Mouse (Mus musculus): ENCODE measurements around the gene Tti1. TPM values are rescaled to one million over a fixed set of nuclear protein-coding genes. Genes with fewer than 3 reads are reported as not detected.
A peak's percentile ranks its signal among the peaks of the same experiment; 100 is the strongest.

The Tti1 gene
- polyA plus RNA-seq, 1 experiment from 2014 or later = 8.1 TPM

DNA sequence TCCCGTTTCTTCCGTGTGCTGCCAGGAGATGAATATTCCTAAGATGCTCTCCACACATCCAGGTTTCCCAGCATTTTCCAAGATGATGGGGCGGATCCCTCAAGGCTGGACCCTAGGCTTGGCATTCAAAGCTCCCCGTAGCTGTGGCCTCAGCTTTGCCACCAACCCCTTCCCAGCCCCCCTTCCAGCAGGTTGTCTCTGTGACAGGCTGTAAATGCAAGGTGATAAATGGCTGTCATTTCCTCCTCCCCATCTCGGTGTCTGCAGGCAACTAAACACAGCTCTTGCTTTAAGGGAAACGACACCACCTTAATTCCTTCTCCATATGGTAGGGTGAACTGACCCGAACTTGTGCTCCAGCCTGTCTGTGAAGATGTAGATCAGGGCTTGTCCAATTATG is 52.6 kb downstream of the Tti1 start:
- TF ChIP-seq CTCF (IDR thresholded peaks at IDR 0.05) (no peak), EP300 (IDR thresholded peaks at IDR 0.05) (no peak)
- Histone ChIP-seq H3K36me3 (ENCODE audit: insufficient read depth, low read length) (no peaks in the 10 kb centered on the region), H3K4me3 (ENCODE audit: low read depth, low read length) (no peak overlapping the region), H3K27ac (ENCODE audit: low read length) (no peak overlapping the region), H3K4me1 (ENCODE audit: insufficient read depth, low read depth, low read length) (no peaks in the 10 kb centered on the region), H3K9ac (replicated peaks; ENCODE audit: low read depth) (no peak overlapping the region), H3K9me3 (ENCODE audit: low read length) (no peaks in the 10 kb centered on the region), H3K27me3 (replicated peaks; ENCODE audit: insufficient read depth, low read length) (no peaks in the 10 kb centered on the region), H3K4me2 (replicated peaks; ENCODE audit: low read depth, low read length) (no peak overlapping the region)
- no peak for ATAC-seq
- 6% methylated on average over 7 of the region's 7 CpGs for WGBS
- no peak for DNase-seq (ENCODE audit: low spot score)

DNA sequence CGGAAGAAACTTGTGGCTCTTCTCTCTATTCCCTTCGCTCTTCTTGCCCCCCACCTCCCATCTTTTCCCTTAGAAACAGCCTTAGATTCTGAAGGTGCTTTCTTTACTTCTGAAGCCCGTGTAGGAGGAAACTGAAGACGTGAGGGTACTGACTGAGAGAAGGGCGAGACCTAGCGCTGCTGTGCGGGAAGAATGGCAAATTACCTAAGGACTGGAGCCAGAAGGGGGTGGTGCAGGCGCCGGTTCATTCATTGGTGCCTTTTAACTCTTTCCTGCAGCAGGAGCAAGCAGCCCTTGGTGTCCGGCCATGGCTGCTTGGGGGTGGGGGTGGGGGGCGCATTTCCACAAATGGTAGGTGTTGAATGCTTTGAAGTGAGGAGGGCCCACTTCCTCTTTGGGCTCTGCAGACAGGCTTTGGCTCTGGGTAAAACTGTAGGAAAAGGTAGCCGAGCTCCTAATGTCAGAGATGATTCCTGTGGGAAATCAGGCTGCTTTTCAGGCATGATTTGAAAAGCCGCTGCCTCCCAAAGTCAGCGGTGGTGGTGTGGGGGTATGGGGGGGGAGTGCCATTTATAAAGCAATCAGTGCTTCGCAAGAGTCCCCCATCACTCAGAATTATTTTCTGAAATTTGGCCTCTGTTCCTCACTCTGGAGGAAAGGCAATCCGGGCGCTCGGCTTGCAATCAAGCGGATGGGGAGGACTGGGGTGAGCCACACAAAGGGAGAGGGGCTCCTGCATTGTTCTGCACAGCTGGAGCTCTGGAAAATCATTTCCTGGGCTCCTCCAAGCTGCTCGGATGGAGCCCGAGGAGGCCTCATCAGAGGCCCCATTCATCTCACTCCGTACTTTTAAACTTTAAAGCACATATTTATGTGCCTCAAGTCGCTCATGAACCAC is 53.4 kb downstream of the Tti1 start:
- no peak overlapping the region for H3K4me2 ChIP-seq (replicated peaks; ENCODE audit: low read depth, low read length)
- no peak for DNase-seq (ENCODE audit: low spot score)
- WGBS = 5% methylated on average over 23 of the region's 23 CpGs

DNA sequence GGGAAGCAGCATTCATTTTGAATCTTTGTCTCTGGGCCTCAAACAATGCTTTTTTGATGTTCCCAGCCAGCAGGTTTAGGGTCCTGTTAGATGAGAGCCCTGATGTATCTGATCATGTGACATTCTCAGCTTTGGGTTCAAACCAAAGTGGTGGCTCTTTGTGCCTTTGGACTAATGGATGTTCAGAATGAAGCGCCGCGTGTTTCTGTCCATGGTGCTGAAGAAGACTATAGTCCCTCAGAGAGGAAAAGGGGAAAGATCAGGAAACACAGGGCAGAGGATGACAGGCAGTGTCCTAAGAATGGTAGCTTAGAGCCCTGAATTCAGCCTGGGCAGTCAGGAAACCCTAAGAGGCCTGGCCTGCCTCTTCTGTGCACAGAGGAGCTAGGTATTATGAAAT is 57.6 kb downstream of the Tti1 start:
- Histone ChIP-seq H3K9ac (replicated peaks; ENCODE audit: low read depth) (no peak overlapping the region), H3K36me3 (ENCODE audit: insufficient read depth, low read length) (no peaks in the 10 kb centered on the region), H3K4me3 (ENCODE audit: low read depth, low read length) (no peak overlapping the region), H3K27ac (ENCODE audit: low read length) (no peak overlapping the region), H3K4me1 (ENCODE audit: insufficient read depth, low read depth, low read length) (no peaks in the 10 kb centered on the region), H3K27me3 (replicated peaks; ENCODE audit: insufficient read depth, low read length) (no peaks in the 10 kb centered on the region), H3K4me2 (replicated peaks; ENCODE audit: low read depth, low read length) (no peak overlapping the region), H3K9me3 (ENCODE audit: low read length) (no peaks in the 10 kb centered on the region)
- ATAC-seq = 0 out of 2 replicates have a peak, but pooled peaks have one; percentile 17
- DNase-seq (ENCODE audit: low spot score) = peak; percentile 73
- 3% methylated on average over 3 of the region's 3 CpGs for WGBS
- TF ChIP-seq EP300 (IDR thresholded peaks at IDR 0.05) (no peak), CTCF (IDR thresholded peaks at IDR 0.05) (no peak)

More for the DNA sequence above, 53.4 kb downstream of the Tti1 start:
- TF ChIP-seq EP300 (IDR thresholded peaks at IDR 0.05) = no peak
- TF ChIP-seq CTCF (IDR thresholded peaks at IDR 0.05) = no peak
- H3K4me1 ChIP-seq (ENCODE audit: insufficient read depth, low read depth, low read length) = no peaks in the 10 kb centered on the region
- H3K9me3 ChIP-seq (ENCODE audit: low read length) = no peaks in the 10 kb centered on the region
- no peak overlapping the region for H3K4me3 ChIP-seq (ENCODE audit: low read depth, low read length)
- H3K36me3 ChIP-seq (ENCODE audit: insufficient read depth, low read length) = no peaks in the 10 kb centered on the region
- H3K9ac ChIP-seq (replicated peaks; ENCODE audit: low read depth) = no peak overlapping the region
- no peak for ATAC-seq
- no peak overlapping the region for H3K27ac ChIP-seq (ENCODE audit: low read length)
- H3K27me3 ChIP-seq (replicated peaks; ENCODE audit: insufficient read depth, low read length) = no peaks in the 10 kb centered on the region

DNA sequence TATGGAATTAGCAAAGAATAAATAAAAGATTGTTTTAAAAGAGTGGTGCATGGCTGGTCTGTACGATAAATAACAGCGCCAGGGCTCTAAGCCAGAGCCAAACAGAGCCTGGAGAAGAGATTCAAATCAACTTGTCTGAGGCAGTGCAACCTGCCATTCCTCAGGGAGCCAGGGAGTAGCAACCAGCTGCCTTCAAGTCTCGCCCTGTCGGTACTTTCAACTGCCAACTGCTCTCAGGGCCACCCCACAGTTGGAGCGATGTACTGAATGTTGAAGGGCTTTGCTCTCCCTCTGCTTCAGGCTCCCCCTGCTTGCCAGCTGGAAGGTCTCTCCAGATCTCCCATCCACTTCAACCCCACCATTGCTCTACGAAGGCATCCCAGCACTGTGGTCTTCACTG is 58.1 kb downstream of the Tti1 start:
- Histone ChIP-seq H3K4me1 (ENCODE audit: insufficient read depth, low read depth, low read length) (no peaks in the 10 kb centered on the region), H3K4me2 (replicated peaks; ENCODE audit: low read depth, low read length) (no peak overlapping the region), H3K27ac (ENCODE audit: low read length) (no peak overlapping the region), H3K9me3 (ENCODE audit: low read length) (no peaks in the 10 kb centered on the region), H3K4me3 (ENCODE audit: low read depth, low read length) (no peak overlapping the region), H3K9ac (replicated peaks; ENCODE audit: low read depth) (no peak overlapping the region), H3K36me3 (ENCODE audit: insufficient read depth, low read length) (no peaks in the 10 kb centered on the region), H3K27me3 (replicated peaks; ENCODE audit: insufficient read depth, low read length) (no peaks in the 10 kb centered on the region)
- no peak for DNase-seq (ENCODE audit: low spot score)
- 48% methylated on average over 6 of the region's 6 CpGs for WGBS
- TF ChIP-seq CTCF (IDR thresholded peaks at IDR 0.05) (no peak), EP300 (IDR thresholded peaks at IDR 0.05) (no peak)
- no peak for ATAC-seq

DNA sequence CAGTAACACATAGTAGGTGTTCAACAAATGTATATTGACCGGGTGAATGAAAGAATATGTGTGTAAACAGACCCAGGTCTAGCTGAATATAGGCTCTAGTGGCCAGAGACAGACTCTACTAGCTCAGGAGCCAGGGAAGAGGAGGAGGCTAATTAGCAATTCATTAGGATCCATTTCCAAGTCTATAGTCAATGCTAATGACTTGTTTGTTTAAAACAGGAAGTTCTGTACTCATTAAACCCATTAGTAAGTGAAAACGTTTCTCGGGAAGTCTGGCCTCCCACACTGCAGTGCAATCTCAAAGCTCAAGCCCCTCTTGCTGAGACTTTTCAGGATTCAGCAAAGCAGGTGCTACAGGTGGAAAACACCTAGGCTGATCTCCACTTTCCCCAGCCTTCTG is 60.4 kb downstream of the Tti1 start:
- no peak for ATAC-seq
- no peaks in the 10 kb centered on the region for H3K4me1 ChIP-seq (ENCODE audit: insufficient read depth, low read depth, low read length)
- 14% methylated on average over 3 of the region's 3 CpGs for WGBS

DNA sequence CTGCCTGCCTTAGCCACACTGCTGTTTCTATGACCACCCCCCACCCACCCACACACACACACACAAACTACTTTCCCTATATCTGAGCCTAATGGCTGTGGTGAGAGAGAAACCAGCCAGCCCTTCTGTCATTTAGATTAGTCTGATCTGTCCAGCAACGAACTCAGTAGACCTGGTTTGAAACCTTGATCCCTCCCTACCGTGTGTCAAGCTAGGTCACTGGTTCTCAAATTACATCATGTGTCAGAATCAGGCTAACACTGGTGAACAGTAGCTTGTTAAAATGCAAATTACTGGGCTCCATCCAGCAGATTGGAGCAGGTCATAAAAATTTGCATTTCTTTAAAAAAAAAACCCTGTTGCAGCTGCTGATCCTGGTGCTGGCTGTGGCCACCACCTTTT is 70.5 kb downstream of the Tti1 start:
- no peaks in the 10 kb centered on the region for H3K9me3 ChIP-seq (ENCODE audit: low read length)
- no peak overlapping the region for H3K4me2 ChIP-seq (replicated peaks; ENCODE audit: low read depth, low read length)
- H3K27me3 ChIP-seq (replicated peaks; ENCODE audit: insufficient read depth, low read length) = no peaks in the 10 kb centered on the region; the same call in 1 of the 2 replicates
- ATAC-seq (no peak), DNase-seq (ENCODE audit: low spot score) (no peak)
- TF ChIP-seq CTCF (IDR thresholded peaks at IDR 0.05) (no peak), EP300 (IDR thresholded peaks at IDR 0.05) (no peak)
- no peaks in the 10 kb centered on the region for H3K36me3 ChIP-seq (ENCODE audit: insufficient read depth, low read length)
- WGBS = 7% methylated on average over 2 of the region's 2 CpGs
- H3K9ac ChIP-seq (replicated peaks; ENCODE audit: low read depth) = no peak overlapping the region
- no peak overlapping the region for H3K4me3 ChIP-seq (ENCODE audit: low read depth, low read length)
- no peaks in the 10 kb centered on the region for H3K4me1 ChIP-seq (ENCODE audit: insufficient read depth, low read depth, low read length)
- H3K27ac ChIP-seq (ENCODE audit: low read length) = no peak overlapping the region

More for the DNA sequence above, 60.4 kb downstream of the Tti1 start:
- no peak overlapping the region for H3K4me2 ChIP-seq (replicated peaks; ENCODE audit: low read depth, low read length)
- no peak overlapping the region for H3K4me3 ChIP-seq (ENCODE audit: low read depth, low read length)
- no peak overlapping the region for H3K9ac ChIP-seq (replicated peaks; ENCODE audit: low read depth)
- no peaks in the 10 kb centered on the region for H3K36me3 ChIP-seq (ENCODE audit: insufficient read depth, low read length)
- no peak overlapping the region for H3K27ac ChIP-seq (ENCODE audit: low read length)
- TF ChIP-seq EP300 (IDR thresholded peaks at IDR 0.05) = no peak
- no peak for TF ChIP-seq CTCF (IDR thresholded peaks at IDR 0.05)
- H3K27me3 ChIP-seq (replicated peaks; ENCODE audit: insufficient read depth, low read length) = no peaks in the 10 kb centered on the region
- no peak for DNase-seq (ENCODE audit: low spot score)
- no peaks in the 10 kb centered on the region for H3K9me3 ChIP-seq (ENCODE audit: low read length)

All from lung, postnatal 0 days (tissue).